Mouse (Mus musculus) urinary bladder, postnatal 36 days (tissue): ENCODE measurements around the gene Pkp1.

Experiments used
- DNase-seq, 2 experiments: peaks; one replicate each; pipeline ENCODE4 v3.0.0; 2022; ENCODE audit warnings: low spot score in 2 of 2, mixed read lengths in 1 of 2

The Pkp1 gene

GRCm38 (mm10) chr1:135828918-135829317 is 90.1 kb downstream of the Pkp1 start:
- peak in 1 of 2 experiments; percentile 24 for DNase-seq

GRCm38 (mm10) chr1:135821780-135822179 is 97.2 kb downstream of the Pkp1 start:
- DNase-seq: no peak
